Mouse (Mus musculus) spleen, adult 12 weeks (tissue): ENCODE results near the gene Hist1h3e.
A peak's percentile ranks its signal among the peaks of the same experiment; 100 is the strongest.

ENCODE experiments used
- DNase-seq: peaks from one replicate; pipeline ENCODE4 v3.0.0; 2022; ENCODE audit warnings: low spot score

Hist1h3e gene

GRCm38 (mm10) chr13:23537006-23537710, 25.0 kb downstream of the Hist1h3e start:
- no peak for DNase-seq

- no peak for DNase-seq
Measured at GRCm38 (mm10) chr13:23536076-23536822, 25.9 kb downstream of the Hist1h3e start.

GRCm38 (mm10) chr13:23535137-23536075, 26.8 kb downstream of the Hist1h3e start, which contains the start of gene Hist1h3g:
Gene Hist1h3g, plus strand, starts transcription at chr13:23535422.
- peak; percentile 80 for DNase-seq

- DNase-seq = peak; percentile 46
Measured at GRCm38 (mm10) chr13:23534368-23535131, 27.6 kb downstream of the Hist1h3e start.

GRCm38 (mm10) chr13:23533560-23534367, 28.4 kb downstream of the Hist1h3e start, which contains the start of gene Hist1h2af:
Gene Hist1h2af, plus strand, starts transcription at chr13:23533906.
- peak; percentile 75 for DNase-seq

- no peak for DNase-seq
Measured at GRCm38 (mm10) chr13:23532262-23533075, 29.7 kb downstream of the Hist1h3e start.

- peak; percentile 99 for DNase-seq
Measured at GRCm38 (mm10) chr13:23530901-23531875, 31.0 kb downstream of the Hist1h3e start, which contains the start of gene Hist1h4h. Gene Hist1h4h, plus strand, starts transcription at chr13:23531050.

GRCm38 (mm10) chr13:23530181-23530900, 31.8 kb downstream of the Hist1h3e start:
- peak; percentile 72 for DNase-seq

GRCm38 (mm10) chr13:23529480-23530165, 32.5 kb downstream of the Hist1h3e start:
- no peak for DNase-seq

- DNase-seq = no peak
Measured at GRCm38 (mm10) chr13:23529005-23529404, 33.2 kb downstream of the Hist1h3e start.

GRCm38 (mm10) chr13:23526312-23526711, 35.9 kb downstream of the Hist1h3e start:
- DNase-seq = peak; percentile 82

- no peak for DNase-seq
Measured at GRCm38 (mm10) chr13:23525901-23526300, 36.3 kb downstream of the Hist1h3e start.

- peak; percentile 72 for DNase-seq
Measured at GRCm38 (mm10) chr13:23524654-23525053, 37.5 kb downstream of the Hist1h3e start.

- no peak for DNase-seq
Measured at GRCm38 (mm10) chr13:23523976-23524375, 38.2 kb downstream of the Hist1h3e start.

- peak; percentile 74 for DNase-seq
Measured at GRCm38 (mm10) chr13:23521703-23522102, 40.5 kb downstream of the Hist1h3e start.

GRCm38 (mm10) chr13:23519416-23519815, 42.8 kb downstream of the Hist1h3e start:
- DNase-seq = peak; percentile 78

GRCm38 (mm10) chr13:23518885-23519284, 43.3 kb downstream of the Hist1h3e start:
- peak; percentile 78 for DNase-seq
